Mouse (Mus musculus) MEL (cell line): ENCODE results near the gene Idi1.
"Not testable (repeated sequence)": the region's sequence is repeated elsewhere in the genome, so short reads cannot be mapped to it uniquely, and the experiment has no call there.

Experiments
- CTCF ChIP-seq, 3 experiments: IDR thresholded peaks in 2 of 3; conservative IDR thresholded peaks in 1 of 3; 2 replicates each; pipeline ENCODE4 v1.5.1; 2011 to 2012; ENCODE audit warnings: low read length in 3 of 3, low read depth in 2 of 3, mild to moderate bottlenecking in 2 of 3, improper control_type of control experiment in 1 of 3, inconsistent platforms in 1 of 3, mixed read lengths in 1 of 3, moderate library complexity in 1 of 3; ENCODE audit not compliant: control insufficient read depth in 1 of 3, insufficient read depth in 1 of 3, poor library complexity in 1 of 3, severe bottlenecking in 1 of 3
- EP300 ChIP-seq, 2 experiments: IDR thresholded peaks; 2 replicates each; pipeline ENCODE4 v1.6.1; 2011; ENCODE audit warnings: improper control_type of control experiment in 2 of 2, low read length in 2 of 2, low read depth in 1 of 2, mild to moderate bottlenecking in 1 of 2
- HCFC1 ChIP-seq: IDR thresholded peaks from 2 replicates; pipeline ENCODE4 v1.6.1; 2012; ENCODE audit warnings: low read depth, mild to moderate bottlenecking, inconsistent platforms, low read length, improper control_type of control experiment, moderate library complexity
- NRF1 ChIP-seq: IDR thresholded peaks from 2 replicates; pipeline ENCODE4 v1.6.1; 2014; ENCODE audit warnings: low read depth, mild to moderate bottlenecking, inconsistent platforms, low read length, improper control_type of control experiment, moderate library complexity; ENCODE audit not compliant: poor library complexity, insufficient read depth, severe bottlenecking
- POLR2A ChIP-seq, 2 experiments: IDR thresholded peaks; 2 replicates each; pipeline ENCODE4 v1.6.1; 2011 to 2012; ENCODE audit warnings: low read length in 2 of 2, mild to moderate bottlenecking in 2 of 2, control low read depth in 1 of 2, improper control_type of control experiment in 1 of 2, low read depth in 1 of 2, moderate library complexity in 1 of 2; ENCODE audit not compliant: control insufficient read depth in 1 of 2, insufficient read depth in 1 of 2, poor library complexity in 1 of 2
- POLR2AphosphoS2 ChIP-seq: IDR thresholded peaks from 2 replicates; pipeline ENCODE4 v1.6.1; 2011; ENCODE audit warnings: low read length, improper control_type of control experiment
- RCOR1 ChIP-seq: IDR thresholded peaks from 2 replicates; pipeline ENCODE4 v1.6.1; 2012; ENCODE audit warnings: low read depth, mild to moderate bottlenecking, inconsistent platforms, low read length, improper control_type of control experiment
- SIN3A ChIP-seq: IDR thresholded peaks from 2 replicates; pipeline ENCODE4 v1.6.1; 2012; ENCODE audit warnings: low read length, improper control_type of control experiment, inconsistent platforms
- TAL1 ChIP-seq: IDR thresholded peaks from 2 replicates; pipeline ENCODE4 v1.6.1; 2012; ENCODE audit warnings: mild to moderate bottlenecking, inconsistent platforms, low read length, moderate library complexity, mixed read lengths
- USF2 ChIP-seq, 2 experiments: IDR thresholded peaks; 2 replicates each; pipeline ENCODE4 v1.6.1; 2011 to 2012; ENCODE audit warnings: improper control_type of control experiment in 2 of 2, low read length in 2 of 2, borderline replicate concordance in 1 of 2, inconsistent platforms in 1 of 2, low read depth in 1 of 2, mild to moderate bottlenecking in 1 of 2; ENCODE audit not compliant: insufficient read depth in 1 of 2

GRCm38 (mm10) chr13:8937611-8938140, 52.4 kb downstream of the Idi1 start:
- not testable (repeated sequence) for TF ChIP-seq NRF1; EP300 (IDR thresholded peaks at IDR 0.05; ENCODE audit: low read depth in 1 of 2, low read length in 2 of 2); TAL1; POLR2A (IDR thresholded peaks at IDR 0.05; ENCODE audit: control insufficient read depth in 1 of 2, insufficient read depth in 1 of 2, low read depth in 1 of 2, low read length in 2 of 2, poor library complexity in 1 of 2); CTCF (IDR thresholded peaks at IDR 0.05 in 2 of 3, conservative IDR thresholded peaks at IDR 0.05 in 1 of 3; ENCODE audit: control insufficient read depth in 1 of 3, insufficient read depth in 1 of 3, low read depth in 2 of 3, low read length in 3 of 3, poor library complexity in 1 of 3, severe bottlenecking in 1 of 3); USF2 (IDR thresholded peaks at IDR 0.05; ENCODE audit: borderline replicate concordance in 1 of 2, insufficient read depth in 1 of 2, low read depth in 1 of 2, low read length in 2 of 2); RCOR1; SIN3A; HCFC1; POLR2AphosphoS2
